Mouse (Mus musculus) heart, embryonic 15.5 days (tissue): ENCODE results near the gene D17Wsu92e. TPM values are rescaled to one million over a fixed set of nuclear protein-coding genes. Genes with fewer than 3 reads are reported as not detected.

Experiments used
- ATAC-seq: fragments of 200-750 bp; cut with Nextera tagmentation; replicated peaks from 2 replicates; pipeline ENCODE4 v1.8.0; 2017; ENCODE audit warnings: low read depth, moderate TSS enrichment; ENCODE audit not compliant: insufficient number of reproducible peaks, insufficient read depth, low FRiP score
- H3K27ac ChIP-seq: fragments of 300-500 bp; sonication (generic); 2 replicates; pipeline ENCODE4 v1.5.1; 2015; ENCODE audit warnings: mild to moderate bottlenecking, inconsistent platforms
- H3K27me3 ChIP-seq: fragments of 300-500 bp; sonication (generic); 2 replicates; pipeline ENCODE4 v1.6.1; 2015; ENCODE audit warnings: inconsistent platforms
- H3K36me3 ChIP-seq: fragments of 300-500 bp; sonication (generic); 2 replicates; pipeline ENCODE4 v1.6.1; 2015; ENCODE audit warnings: mild to moderate bottlenecking, inconsistent platforms
- H3K4me1 ChIP-seq: fragments of 300-500 bp; sonication (generic); replicated peaks from 2 replicates; pipeline ENCODE4 v1.6.1; 2015; ENCODE audit warnings: inconsistent platforms
- H3K4me2 ChIP-seq: fragments of 300-500 bp; sonication (generic); 2 replicates; pipeline ENCODE4 v1.6.1; 2015; ENCODE audit warnings: inconsistent platforms, mild to moderate bottlenecking, moderate library complexity
- H3K4me3 ChIP-seq: fragments of 300-500 bp; sonication (generic); 2 replicates; pipeline ENCODE4 v1.5.1; 2015; ENCODE audit warnings: mild to moderate bottlenecking, inconsistent platforms
- H3K9ac ChIP-seq: fragments of 300-500 bp; sonication (generic); 2 replicates; pipeline ENCODE4 v1.6.1; 2015; ENCODE audit warnings: mild to moderate bottlenecking, inconsistent platforms
- H3K9me3 ChIP-seq: fragments of 300-500 bp; sonication (generic); replicated peaks from 2 replicates; pipeline ENCODE4 v1.6.1; 2016; ENCODE audit warnings: inconsistent platforms
- WGBS: fragments of 180-500 bp; shearing (Covaris S2); methylation state at CpG from one replicate; pipeline ENCODE4 v1.1.7; 2015; ENCODE audit warnings: mixed read lengths; 5-methylcytosine and 5-hydroxymethylcytosine counted together
- polyA plus RNA-seq: library from polyadenylated mRNA; unstranded; fragments of >200 nt; fragmentation: Nextera tagmentation; extraction: Ambion mirVana; gene quantifications from 2 replicates; pipeline ENCODE4 v1.2.1, GENCODE M21; 2015

Gene D17Wsu92e
- polyA plus RNA-seq, 1 experiment from 2014 or later: 11.9 TPM

DNA sequence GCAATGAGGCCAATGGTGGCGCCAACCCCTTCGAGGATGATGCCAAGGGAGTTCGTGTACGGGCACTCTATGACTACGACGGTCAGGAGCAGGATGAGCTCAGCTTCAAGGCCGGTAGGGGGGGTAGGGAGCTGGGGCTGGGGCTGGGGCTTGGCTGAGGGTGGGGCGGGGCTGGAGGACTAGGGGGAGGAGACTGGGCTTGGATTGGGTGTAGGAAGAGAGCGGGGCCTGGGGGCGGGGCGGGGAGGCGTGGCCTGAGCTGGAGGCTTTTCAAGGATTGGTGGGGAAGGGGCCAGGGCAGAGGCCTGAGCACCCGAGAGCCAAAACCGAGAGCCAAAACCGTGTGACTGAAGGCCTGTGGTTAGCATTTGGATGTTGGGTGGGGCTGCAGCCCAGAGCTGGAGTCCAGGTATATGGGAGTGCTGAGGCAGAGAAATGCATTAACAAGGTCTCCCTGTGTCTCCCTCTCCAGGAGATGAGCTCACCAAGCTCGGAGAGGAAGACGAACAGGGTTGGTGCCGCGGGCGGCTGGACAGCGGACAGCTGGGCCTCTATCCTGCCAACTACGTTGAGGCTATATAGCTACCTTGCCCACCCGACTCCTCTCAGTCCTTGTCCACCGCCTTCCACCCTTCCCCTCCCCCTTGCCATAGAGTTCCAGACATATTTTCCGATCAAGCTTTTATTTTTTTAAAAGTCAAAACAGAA, 112.3 kb downstream of the D17Wsu92e start:
- H3K27me3 ChIP-seq: peaks cover 44% of the 10 kb centered on the region
- H3K36me3 ChIP-seq: no peaks in the 10 kb centered on the region
- peak overlapping the region; percentile 36 for H3K4me3 ChIP-seq
- H3K4me1 ChIP-seq: peaks cover 10% of the 10 kb centered on the region
- ATAC-seq: peak; percentile 87
- 3% methylated on average over 25 of the region's 25 CpGs for WGBS
- H3K9me3 ChIP-seq: no peaks in the 10 kb centered on the region
- peak overlapping the region; percentile 61 for H3K4me2 ChIP-seq
- no peak overlapping the region for H3K27ac ChIP-seq
- H3K9ac ChIP-seq: no peak overlapping the region

DNA sequence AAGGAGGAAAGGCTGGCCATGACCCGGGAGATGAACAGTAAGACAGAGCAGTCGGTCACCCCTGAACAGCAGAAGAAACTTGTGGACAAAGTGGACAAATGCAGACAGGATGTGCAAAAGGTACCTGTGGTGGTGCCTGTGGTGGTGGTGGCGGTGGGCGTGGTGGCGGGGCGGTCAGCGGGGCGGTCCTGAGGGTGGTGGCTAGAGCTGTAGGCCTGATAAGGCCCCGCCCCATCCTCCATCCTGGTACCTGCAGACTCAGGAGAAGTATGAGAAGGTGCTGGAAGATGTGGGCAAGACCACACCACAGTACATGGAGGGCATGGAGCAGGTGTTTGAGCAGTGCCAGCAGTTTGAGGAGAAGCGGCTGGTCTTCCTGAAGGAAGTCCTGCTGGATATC, 114.8 kb downstream of the D17Wsu92e start:
- H3K9ac ChIP-seq: no peak overlapping the region
- H3K27ac ChIP-seq: no peak overlapping the region
- H3K4me3 ChIP-seq: no peak overlapping the region
- H3K36me3 ChIP-seq: no peaks in the 10 kb centered on the region
- WGBS: 31% methylated on average over 10 of the region's 10 CpGs
- peaks cover 46% of the 10 kb centered on the region for H3K27me3 ChIP-seq
- ATAC-seq: no peak
- no peaks in the 10 kb centered on the region for H3K9me3 ChIP-seq
- H3K4me2 ChIP-seq: no peak overlapping the region
- H3K4me1 ChIP-seq: peaks cover 15% of the 10 kb centered on the region

DNA sequence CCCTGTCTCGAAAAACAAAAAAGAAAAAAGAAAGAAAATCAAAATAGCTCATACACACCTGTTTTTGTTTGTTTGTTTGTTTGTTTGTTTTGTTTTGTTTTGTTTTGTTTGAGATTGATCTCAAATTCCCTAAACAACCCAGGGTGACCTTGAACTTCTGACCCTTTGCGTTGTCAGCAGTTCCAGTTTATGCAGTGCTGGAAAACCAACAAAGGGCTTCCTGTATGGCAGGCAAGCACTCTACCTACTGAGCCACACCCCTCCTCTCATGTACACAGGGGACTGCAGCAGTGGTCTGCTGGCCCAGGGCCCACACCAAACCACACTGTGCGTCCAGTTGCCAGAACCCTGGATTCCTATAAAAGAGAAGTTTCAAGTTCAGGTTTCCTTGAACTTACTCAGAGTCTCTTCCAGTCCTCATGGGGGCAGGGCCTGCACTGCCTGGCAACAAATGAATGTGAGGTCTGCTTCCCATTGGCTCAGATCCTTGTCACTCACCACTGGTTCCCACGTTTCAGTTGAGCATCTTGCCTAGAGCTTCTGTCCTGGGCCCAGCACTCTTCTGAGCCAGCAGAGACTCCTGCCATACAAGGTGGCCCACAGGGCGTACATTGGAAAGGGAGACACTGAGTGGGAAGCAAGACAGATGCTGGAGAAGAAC, 116.4 kb downstream of the D17Wsu92e start:
- no peaks in the 10 kb centered on the region for H3K36me3 ChIP-seq
- peaks cover 39% of the 10 kb centered on the region for H3K27me3 ChIP-seq
- H3K4me3 ChIP-seq: no peak overlapping the region
- no peaks in the 10 kb centered on the region for H3K9me3 ChIP-seq
- H3K9ac ChIP-seq: no peak overlapping the region
- 62% methylated on average over 5 of the region's 5 CpGs for WGBS
- peaks cover 15% of the 10 kb centered on the region for H3K4me1 ChIP-seq
- H3K27ac ChIP-seq: no peak overlapping the region
- ATAC-seq: no peak
- no peak overlapping the region for H3K4me2 ChIP-seq

DNA sequence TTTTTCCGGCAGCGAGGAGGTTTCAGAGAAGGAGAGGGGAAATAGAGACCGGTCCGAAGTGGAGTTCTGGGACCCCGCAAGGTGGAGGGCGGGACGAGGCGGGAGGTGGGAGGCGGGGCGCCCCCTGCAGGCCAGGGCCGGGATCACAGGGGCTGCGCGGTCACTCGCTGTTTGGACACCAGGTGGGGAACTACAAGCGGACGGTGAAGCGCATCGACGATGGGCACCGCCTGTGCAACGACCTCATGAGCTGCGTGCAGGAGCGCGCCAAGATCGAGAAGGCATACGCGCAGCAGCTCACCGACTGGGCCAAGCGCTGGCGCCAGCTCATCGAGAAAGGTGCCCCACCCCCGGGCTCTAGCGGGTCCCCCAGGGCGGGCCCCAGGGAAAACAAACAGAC, 117.9 kb downstream of the D17Wsu92e start:
- no peak for ATAC-seq
- Histone ChIP-seq H3K9me3 (no peaks in the 10 kb centered on the region), H3K9ac (no peak overlapping the region), H3K27ac (no peak overlapping the region), H3K36me3 (no peaks in the 10 kb centered on the region), H3K4me3 (peak overlapping the region; percentile 34), H3K27me3 (peaks cover 35% of the 10 kb centered on the region), H3K4me2 (peak overlapping the region; percentile 58), H3K4me1 (peaks cover 6% of the 10 kb centered on the region; the same call in 1 of the 2 replicates)
- 3% methylated on average over 34 of the region's 34 CpGs for WGBS

DNA sequence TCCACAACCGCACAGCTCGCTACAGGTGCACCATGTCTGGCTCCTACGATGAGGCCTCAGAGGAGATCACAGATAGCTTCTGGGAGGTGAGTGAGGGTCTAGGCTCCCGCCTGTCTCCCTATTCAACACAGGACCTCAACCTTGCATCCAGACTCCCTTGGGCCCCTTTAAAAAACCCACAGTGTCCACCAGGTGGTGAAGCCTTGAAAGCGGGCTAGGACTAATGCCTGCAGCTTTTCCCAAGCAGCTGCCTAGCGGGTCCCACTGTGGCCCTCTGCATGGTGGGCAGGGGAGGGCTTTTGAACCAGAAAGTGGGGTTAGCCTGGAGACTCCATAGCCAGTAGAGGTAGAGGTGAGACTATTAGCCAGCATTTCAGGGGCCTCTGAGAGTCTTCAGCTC, 118.6 kb downstream of the D17Wsu92e start:
- no peak overlapping the region for H3K9ac ChIP-seq
- no peak for ATAC-seq
- H3K4me1 ChIP-seq: peaks cover 5% of the 10 kb centered on the region; the same call in 1 of the 2 replicates
- no peak overlapping the region for H3K4me2 ChIP-seq
- H3K27ac ChIP-seq: no peak overlapping the region
- H3K4me3 ChIP-seq: no peak overlapping the region
- WGBS: 76% methylated on average over 6 of the region's 6 CpGs
- no peaks in the 10 kb centered on the region for H3K9me3 ChIP-seq
- no peaks in the 10 kb centered on the region for H3K36me3 ChIP-seq
- peaks cover 29% of the 10 kb centered on the region for H3K27me3 ChIP-seq

Other genes starting within 250 kb of the D17Wsu92e start
- gene Nudt3, start 197.2 kb downstream of the D17Wsu92e start, polyA plus RNA-seq: 132 and 145 TPM in 2 replicates
- not detected in 2 replicates for gene RPS10-NUDT3, start 185.4 kb downstream of the D17Wsu92e start, polyA plus RNA-seq
- gene Rps10, start 184.0 kb downstream of the D17Wsu92e start, polyA plus RNA-seq: 506 and 536 TPM in 2 replicates
- gene Pacsin1, start 165.1 kb downstream of the D17Wsu92e start, polyA plus RNA-seq: 0.54 and 0.82 TPM in 2 replicates
- 0.25 and 0.28 TPM in 2 replicates for gene Spdef, start 91.7 kb downstream of the D17Wsu92e start, polyA plus RNA-seq
- 186 and 202 TPM in 2 replicates for gene Snrpc, start 17.5 kb upstream of the D17Wsu92e start, polyA plus RNA-seq
- gene Uhrf1bp1, start 35.8 kb upstream of the D17Wsu92e start, polyA plus RNA-seq: 3.0 and 3.8 TPM in 2 replicates
- 8.5 and 12.6 TPM in 2 replicates for gene Anks1, start 88.7 kb upstream of the D17Wsu92e start, polyA plus RNA-seq
- gene Taf11, start 89.2 kb upstream of the D17Wsu92e start, polyA plus RNA-seq: 42.7 and 46.4 TPM in 2 replicates